In the genomic region with DNA sequence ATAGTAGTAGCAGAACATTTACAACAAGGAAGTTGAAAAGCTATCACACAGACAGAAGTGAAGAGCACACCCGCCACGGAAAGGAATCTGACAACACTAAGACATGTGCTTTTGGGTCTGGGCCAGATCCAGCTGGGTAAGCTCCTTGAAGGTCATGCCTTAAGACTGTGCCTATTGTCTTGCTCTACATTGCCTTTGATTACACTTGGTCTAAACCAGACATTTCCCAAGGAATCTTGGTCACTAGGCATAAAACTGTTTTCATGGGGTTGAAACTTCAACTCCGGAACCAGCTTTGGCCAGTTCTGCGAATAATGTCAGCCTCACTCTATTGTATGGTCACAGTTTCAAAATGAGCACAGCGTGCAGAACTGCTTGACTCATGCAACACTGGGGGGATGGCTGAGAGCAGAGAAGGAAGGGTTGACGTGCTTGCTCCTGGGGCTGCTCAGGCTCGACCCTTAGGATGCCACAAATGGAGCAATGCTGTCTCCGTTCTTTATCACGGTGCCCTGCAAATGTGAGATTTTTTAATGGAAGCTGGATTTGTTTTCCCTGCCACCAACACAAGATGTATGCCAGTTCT, we compare ENCODE assay signal across 14 mouse cellular contexts.
A peak's percentile ranks its signal among the peaks of the same experiment; 100 is the strongest.
DNase-seq lines count a peak whose midpoint lies in the region; ATAC-seq and TF ChIP-seq lines count a peak whose summit lies in the region.
"Had no signal": no experiment of that assay in that cellular context is flagged by ENCODE, and none has a peak within 500 bp of the region (broad histone marks: within the 10 kb centered on the region; RNA-seq: fewer than 3 reads in every experiment).

No protein-coding gene starts in this region.

- no peaks in the 10 kb centered on the region for H3K9me3 ChIP-seq in forebrain, embryonic 16.5 days (ENCODE audit: control insufficient read depth, low read length)
- no peaks in the 10 kb centered on the region for H3K9me3 ChIP-seq in neural tube, embryonic 13.5 days
- H3K9me3 ChIP-seq: limb, embryonic 12.5 days had no signal

- no peak for TF ChIP-seq CTCF in lung, adult 2 months (IDR thresholded peaks at IDR 0.05; ENCODE audit: insufficient read depth, low read length)

- no peak overlapping the region for H3K4me2 ChIP-seq in forebrain, embryonic 16.5 days (ENCODE audit: low read length)
- H3K4me2 ChIP-seq in neural tube, embryonic 13.5 days: no peak overlapping the region
- H3K4me2 ChIP-seq: limb, embryonic 12.5 days had no signal

- peak; percentile 14 to 29 for DNase-seq in lung, adult 18-20 months
- DNase-seq in lung, adult 2 months: no peak
- peak; percentile 66 for DNase-seq in lung, postnatal 10 days
- no peak for DNase-seq in urinary bladder, postnatal 36 days (ENCODE audit: low spot score in 2 of 2)
- DNase-seq in adrenal gland, adult 18-20 months (ENCODE audit: low spot score in 2 of 2): no peak
- no peak for DNase-seq in MN1 (ENCODE audit: low spot score)
- DNase-seq: cerebellum, adult 2 months; heart, adult 11 months; heart, postnatal 14 days; kidney, adult 2 months; right cerebral cortex, postnatal 25 days had no signal

- no peak overlapping the region for H3K27ac ChIP-seq in forebrain, embryonic 16.5 days (ENCODE audit: low read length)
- H3K27ac ChIP-seq in neural tube, embryonic 13.5 days (replicated peaks): 0 out of 2 replicates have a peak overlapping the region, but pooled peaks have one; percentile 33
- H3K27ac ChIP-seq: limb, embryonic 12.5 days had no signal

- peaks cover 3% of the 10 kb centered on the region for H3K4me1 ChIP-seq in lung, adult 2 months (ENCODE audit: control insufficient read depth, insufficient read depth, low read length)
- H3K4me1 ChIP-seq in forebrain, embryonic 16.5 days (replicated peaks; ENCODE audit: control insufficient read depth, insufficient read depth, low read length): peaks cover 7% of the 10 kb centered on the region
- peaks cover 19% of the 10 kb centered on the region; the same call in 1 of the 2 replicates for H3K4me1 ChIP-seq in neural tube, embryonic 13.5 days (replicated peaks)
- H3K4me1 ChIP-seq: limb, embryonic 12.5 days had no signal

- no peak for TF ChIP-seq POLR2A in lung, adult 2 months (IDR thresholded peaks at IDR 0.05; ENCODE audit: borderline replicate concordance, extremely low read depth, low read depth, low read length)

- no peak overlapping the region; the same call in 1 of the 2 replicates for H3K9ac ChIP-seq in forebrain, embryonic 16.5 days (replicated peaks; ENCODE audit: low read depth, low read length)
- H3K9ac ChIP-seq in neural tube, embryonic 13.5 days: no peak overlapping the region
- H3K9ac ChIP-seq: limb, embryonic 12.5 days had no signal

- ATAC-seq in forebrain, embryonic 16.5 days: peak; percentile 55; the same call in 1 of the 2 replicates
- no peak for ATAC-seq in neural tube, embryonic 13.5 days (ENCODE audit: low read depth)

- no peaks in the 10 kb centered on the region for H3K36me3 ChIP-seq in forebrain, embryonic 16.5 days (ENCODE audit: control insufficient read depth, insufficient read depth)
- H3K36me3 ChIP-seq in neural tube, embryonic 13.5 days: no peaks in the 10 kb centered on the region
- H3K36me3 ChIP-seq: limb, embryonic 12.5 days had no signal

- whole genome bisulfite sequencing in lung, adult 2 months: 55% methylated on average over 9 of the region's 9 CpGs
- 65% methylated on average over 9 of the region's 9 CpGs for WGBS in forebrain, embryonic 16.5 days
- WGBS in neural tube, embryonic 13.5 days: 73% methylated on average over 9 of the region's 9 CpGs

- no peaks in the 10 kb centered on the region for H3K27me3 ChIP-seq in forebrain, embryonic 16.5 days (replicated peaks; ENCODE audit: control insufficient read depth, insufficient read depth, low read length)
- no peaks in the 10 kb centered on the region for H3K27me3 ChIP-seq in neural tube, embryonic 13.5 days
- H3K27me3 ChIP-seq: limb, embryonic 12.5 days had no signal

- H3K4me3 ChIP-seq in lung, adult 2 months (replicated peaks; ENCODE audit: extremely low read depth, low read depth, low read length): no peak overlapping the region
- H3K4me3 ChIP-seq in forebrain, embryonic 16.5 days (replicated peaks; ENCODE audit: low read length): no peak overlapping the region
- no peak overlapping the region for H3K4me3 ChIP-seq in neural tube, embryonic 13.5 days
- H3K4me3 ChIP-seq: limb, embryonic 12.5 days had no signal

Comparison
In these comparisons a context has a peak if more than half of its experiments do, and no peak if none do; other contexts are left out.
1. DNase-seq: peak in lung, adult 18-20 months (2 of 2) and lung, postnatal 10 days (single experiment); none in lung, adult 2 months (single experiment), urinary bladder, postnatal 36 days (0 of 2), adrenal gland, adult 18-20 months (0 of 2) and MN1 (single experiment).